Mouse (Mus musculus): ENCODE data around the gene Cdip1.

Cdip1 gene

GRCm38 (mm10) chr16:4713861-4714710 is 76.0 kb downstream of the Cdip1 start:
- no peak for DNase-seq

GRCm38 (mm10) chr16:4711173-4711572 is 78.9 kb downstream of the Cdip1 start:
- no peak for DNase-seq

GRCm38 (mm10) chr16:4705541-4705940 is 84.6 kb downstream of the Cdip1 start:
- no peak for DNase-seq

GRCm38 (mm10) chr16:4702646-4703045 is 87.4 kb downstream of the Cdip1 start:
- DNase-seq, result no peak

GRCm38 (mm10) chr16:4701211-4701610 is 88.9 kb downstream of the Cdip1 start:
- no peak for DNase-seq

Measured in thymus, postnatal 14 days (tissue).